Mouse (Mus musculus): ENCODE results near the gene Efcab14.

GRCm38 (mm10) chr4:115821928-115822327 is 84.4 kb downstream of the Efcab14 start:
- TF ChIP-seq MAFK (IDR thresholded peaks at IDR 0.05; ENCODE audit: insufficient replicate concordance, low read length) (no peak), SMC3 (IDR thresholded peaks at IDR 0.05; ENCODE audit: low read depth, low read length) (no peak), CTCF (conservative IDR thresholded peaks at IDR 0.05 in 1 of 2, IDR thresholded peaks at IDR 0.05 in 1 of 2; ENCODE audit: low read depth in 2 of 2, low read length in 2 of 2) (no peak), HCFC1 (IDR thresholded peaks at IDR 0.05; ENCODE audit: low read depth, low read length) (no peak), SIN3A (IDR thresholded peaks at IDR 0.05; ENCODE audit: low read length) (no peak), GABPA (IDR thresholded peaks at IDR 0.05; ENCODE audit: insufficient replicate concordance, low read depth, low read length) (no peak), EP300 (IDR thresholded peaks at IDR 0.05; ENCODE audit: low read length) (no peak)

Data from CH12.LX (cell line).